Mouse (Mus musculus): ENCODE measurements around the gene Nr4a1.

Gene Nr4a1

DNA sequence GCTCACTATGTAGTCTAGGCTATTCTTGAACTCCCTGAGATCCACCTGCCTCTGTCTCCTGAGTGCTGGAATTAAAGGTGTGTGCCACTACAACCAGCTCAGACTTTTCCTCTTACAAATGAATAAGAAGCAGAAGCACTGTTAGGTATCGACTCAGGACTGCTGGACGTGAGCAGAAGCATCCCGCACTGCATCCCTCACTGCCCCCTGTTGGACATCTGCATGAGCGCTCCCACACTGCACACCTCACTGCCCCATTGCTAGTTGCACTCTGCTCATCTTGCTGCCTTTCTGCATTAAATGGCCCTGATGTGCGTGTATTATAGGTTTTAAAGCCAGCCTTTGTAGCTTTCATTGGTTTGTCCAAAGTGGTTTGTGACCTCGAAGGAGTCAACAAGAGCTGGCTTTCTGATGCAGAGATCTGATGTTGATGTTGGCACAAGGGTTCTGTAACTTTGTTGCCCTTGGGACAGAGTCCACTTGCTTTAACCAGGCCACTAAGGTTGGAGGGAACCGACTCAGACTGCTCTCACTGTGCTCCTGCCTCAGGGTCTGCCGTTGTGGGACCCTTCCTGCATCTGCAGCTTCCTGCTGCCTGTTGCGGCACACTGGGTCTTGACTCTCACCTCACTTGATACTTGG lies 32.2 kb downstream of the Nr4a1 start:
- DNase-seq (ENCODE audit: low spot score) = no peak

DNA sequence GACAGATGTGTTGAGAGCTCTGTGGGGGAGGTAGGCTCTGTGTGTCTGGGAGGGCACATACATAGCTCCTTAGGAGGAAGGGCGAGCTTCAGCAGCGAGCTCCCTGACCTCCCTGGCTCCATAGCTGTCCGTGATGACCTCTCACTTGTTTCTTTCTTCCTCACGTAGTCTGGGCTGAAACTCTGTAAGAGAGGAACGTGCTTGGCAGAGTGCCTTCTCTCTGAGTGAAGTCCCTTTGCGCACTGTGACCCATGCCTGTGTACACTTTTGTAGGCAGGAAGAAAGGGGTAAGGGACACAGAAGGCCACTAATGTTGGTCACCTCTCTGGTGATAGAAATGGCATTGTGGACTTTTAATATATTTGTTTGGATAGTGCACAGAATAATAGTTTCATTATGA lies 33.3 kb downstream of the Nr4a1 start:
- DNase-seq (ENCODE audit: low spot score) = no peak

DNA sequence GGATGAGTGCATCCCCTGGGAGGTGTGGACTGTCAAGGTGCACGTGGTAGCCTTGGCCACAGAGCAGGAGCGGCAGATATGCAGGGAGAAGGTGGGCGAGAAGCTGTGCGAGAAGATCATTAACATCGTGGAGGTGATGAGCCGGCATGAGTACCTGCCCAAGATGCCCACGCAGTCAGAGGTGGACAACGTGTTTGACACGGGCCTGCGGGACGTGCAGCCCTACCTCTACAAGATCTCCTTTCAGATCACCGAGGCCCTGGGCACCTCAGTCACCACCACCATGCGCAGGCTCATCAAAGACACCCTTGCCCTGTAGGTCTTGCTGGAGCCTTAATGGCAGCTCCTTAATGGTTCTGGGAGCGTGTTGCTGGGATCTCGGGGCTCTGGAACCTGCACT lies 36.3 kb downstream of the Nr4a1 start:
- no peak for DNase-seq (ENCODE audit: low spot score)

DNA sequence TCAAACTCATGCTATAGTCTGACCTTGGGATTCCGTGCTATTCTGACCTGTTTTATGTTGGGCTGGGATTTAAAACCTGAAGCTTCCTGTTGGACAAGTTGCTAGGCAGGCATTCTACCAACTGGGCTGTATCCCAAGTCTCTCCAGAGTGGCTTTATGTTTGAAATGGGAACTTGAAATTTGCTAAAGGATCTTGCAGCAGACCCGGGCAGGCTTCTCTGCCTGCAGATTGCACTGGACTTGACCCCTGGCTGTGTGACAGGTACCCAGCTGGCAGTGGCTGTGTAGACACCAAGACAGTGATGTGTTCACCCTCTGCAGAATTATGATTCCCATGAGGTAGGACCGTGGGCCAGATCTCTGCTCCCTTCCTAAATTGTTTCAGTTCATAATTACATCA lies 37.9 kb downstream of the Nr4a1 start:
- no peak for DNase-seq (ENCODE audit: low spot score)

DNA sequence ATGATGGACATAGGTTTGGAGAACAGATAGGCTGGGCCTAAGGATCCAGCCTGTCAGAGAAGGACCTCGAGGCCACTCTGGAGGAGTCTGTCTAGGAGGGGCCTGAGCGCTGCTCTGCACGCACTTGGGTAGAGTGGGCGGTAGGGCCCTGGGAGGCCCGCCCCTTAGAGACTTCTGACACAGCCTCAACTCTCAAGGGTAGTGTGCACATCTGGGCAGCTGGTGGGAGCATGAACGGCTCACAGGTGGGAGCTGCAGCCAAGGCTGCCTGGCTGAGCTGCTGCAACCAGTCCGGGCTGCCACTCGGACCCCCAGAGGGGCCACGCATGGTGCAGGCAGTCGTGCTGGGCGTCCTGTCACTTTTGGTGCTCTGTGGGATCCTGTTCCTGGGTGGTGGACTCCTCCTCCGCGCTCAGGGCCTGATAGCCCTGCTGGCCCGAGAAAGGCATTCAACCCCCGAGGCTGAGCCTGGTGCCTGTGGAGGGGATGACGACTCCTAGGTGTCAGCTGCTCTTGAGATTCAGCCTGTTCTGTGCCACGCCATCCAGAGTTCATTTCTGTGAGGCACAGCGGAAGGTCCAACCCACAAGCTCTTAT lies 39.1 kb downstream of the Nr4a1 start, which contains the start of gene 6030408B16Rik:
Gene 6030408B16Rik (plus strand): TSS at position 188 of the 597 bp plus-strand sequence.
- no peak for DNase-seq (ENCODE audit: low spot score)

DNA sequence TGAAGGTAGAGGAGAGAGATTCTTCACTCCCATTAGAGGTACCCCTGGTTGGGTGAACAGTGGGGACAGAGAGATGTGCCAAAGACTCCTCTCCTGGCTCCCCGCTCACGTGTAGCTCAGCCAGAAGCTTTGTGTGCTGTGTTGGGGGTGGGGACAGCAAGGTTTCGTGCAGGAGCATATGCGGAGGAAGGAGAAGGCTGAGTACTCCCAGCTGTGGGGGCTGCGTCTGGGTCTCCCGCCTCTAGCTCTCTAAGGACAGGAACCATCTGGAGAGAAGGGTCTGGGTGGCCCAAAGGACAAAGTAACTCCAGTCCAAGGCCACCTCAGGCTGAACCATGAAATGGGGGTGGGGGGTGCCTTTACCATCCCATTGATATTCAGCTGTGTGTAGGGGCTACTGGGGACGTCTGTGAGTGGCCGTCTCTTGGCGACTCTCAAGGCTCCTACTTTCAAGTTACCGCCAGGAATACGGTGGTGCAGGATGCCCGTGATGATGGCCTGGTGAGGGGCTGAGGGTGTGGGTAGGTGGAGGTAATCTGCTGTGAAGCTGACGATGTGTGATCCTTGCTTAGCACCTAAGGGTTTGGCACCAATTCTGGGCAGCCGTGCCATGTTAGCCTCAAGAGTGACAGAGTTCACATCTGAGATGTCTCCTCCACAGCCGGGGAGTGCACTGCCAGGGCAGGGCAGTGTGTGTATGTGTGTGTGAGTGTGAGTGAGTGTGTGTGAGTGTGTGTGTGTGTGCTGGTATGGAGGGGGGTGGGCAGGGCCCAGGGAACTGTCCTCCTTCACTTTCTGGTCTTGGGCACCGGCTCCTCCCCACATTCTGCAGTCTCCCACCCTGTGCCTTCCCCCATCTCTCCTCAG lies 40.2 kb downstream of the Nr4a1 start:
- no peak for DNase-seq (ENCODE audit: low spot score)

DNA sequence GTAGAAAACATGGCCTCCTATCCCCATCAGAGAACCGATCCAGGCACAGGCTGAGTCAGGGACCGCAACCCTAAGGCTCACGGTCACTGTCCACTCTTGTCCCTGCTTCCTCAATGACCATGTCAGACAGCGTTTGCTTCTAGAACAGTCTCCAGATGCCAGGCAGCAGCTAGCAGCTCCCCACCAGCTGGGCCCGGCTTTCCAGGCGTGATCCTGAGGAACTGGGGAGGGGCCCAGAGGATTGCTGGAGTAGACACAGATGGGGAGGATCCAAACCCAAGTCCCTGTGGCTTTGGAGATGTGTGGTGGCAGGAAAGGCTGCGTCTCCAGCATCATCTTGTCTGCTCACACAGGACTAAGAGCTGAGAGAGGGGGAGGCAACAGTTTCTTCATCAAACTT lies 41.0 kb downstream of the Nr4a1 start:
- no peak for DNase-seq (ENCODE audit: low spot score)

DNA sequence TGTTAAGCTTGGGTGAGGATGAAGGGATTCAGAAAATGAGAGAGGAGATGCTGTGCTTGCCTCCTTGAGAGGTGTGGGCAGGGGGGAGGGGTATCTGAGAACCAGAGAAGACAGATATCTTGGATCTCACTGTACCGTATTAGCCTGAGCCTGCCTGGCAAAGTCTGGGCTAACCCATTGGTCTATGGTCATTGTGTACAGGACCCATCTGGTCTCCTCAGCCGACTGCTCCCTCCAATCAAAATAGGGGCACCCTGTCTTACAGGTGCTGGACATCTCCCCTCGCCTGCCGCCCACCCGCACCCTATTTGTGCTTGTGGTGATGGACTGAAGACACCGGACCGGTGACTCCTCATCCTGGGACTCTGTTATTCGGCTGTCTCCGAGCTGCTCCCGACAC lies 41.5 kb downstream of the Nr4a1 start:
- no peak for DNase-seq (ENCODE audit: low spot score)

DNA sequence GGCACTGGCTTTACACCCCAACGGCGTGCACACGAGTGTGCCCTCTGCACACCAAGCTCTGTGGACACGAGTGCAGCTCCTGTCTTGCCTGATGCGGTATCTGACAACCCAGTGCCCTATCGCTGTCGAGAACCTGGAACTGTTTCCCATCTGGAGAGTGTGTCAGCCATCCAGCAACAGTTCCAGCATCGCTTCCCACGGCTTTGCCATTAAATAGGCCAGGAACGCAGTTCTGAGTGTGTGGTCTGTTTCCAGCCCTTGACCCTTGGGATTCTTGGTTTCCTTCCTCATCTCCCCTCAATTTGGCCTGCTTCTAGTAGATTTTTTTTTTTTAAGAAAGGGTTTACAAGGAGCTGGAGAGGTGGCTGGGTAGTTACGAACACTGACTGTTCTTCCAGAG lies 42.0 kb downstream of the Nr4a1 start:
- DNase-seq (ENCODE audit: low spot score) = no peak

DNA sequence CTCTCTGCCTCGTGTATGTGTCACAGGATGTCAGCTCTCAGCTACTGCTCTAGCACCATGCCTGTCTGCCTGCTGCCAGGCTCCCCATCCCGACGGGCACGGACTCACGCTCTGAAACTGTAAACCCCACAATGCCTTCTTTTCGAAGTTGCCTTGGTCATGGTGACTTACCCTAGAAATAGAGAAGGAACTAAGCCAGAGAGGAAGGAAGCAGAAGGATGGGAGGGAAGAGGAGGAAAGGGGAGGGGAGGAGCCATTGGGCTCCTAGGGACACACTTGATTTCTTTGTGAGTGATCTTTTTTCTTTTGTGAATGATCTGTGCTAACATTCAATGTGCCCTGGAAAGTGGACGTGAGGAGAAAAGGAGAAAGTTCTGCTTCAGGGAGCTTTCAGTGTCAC lies 43.9 kb downstream of the Nr4a1 start:
- no peak for DNase-seq (ENCODE audit: low spot score)

DNA sequence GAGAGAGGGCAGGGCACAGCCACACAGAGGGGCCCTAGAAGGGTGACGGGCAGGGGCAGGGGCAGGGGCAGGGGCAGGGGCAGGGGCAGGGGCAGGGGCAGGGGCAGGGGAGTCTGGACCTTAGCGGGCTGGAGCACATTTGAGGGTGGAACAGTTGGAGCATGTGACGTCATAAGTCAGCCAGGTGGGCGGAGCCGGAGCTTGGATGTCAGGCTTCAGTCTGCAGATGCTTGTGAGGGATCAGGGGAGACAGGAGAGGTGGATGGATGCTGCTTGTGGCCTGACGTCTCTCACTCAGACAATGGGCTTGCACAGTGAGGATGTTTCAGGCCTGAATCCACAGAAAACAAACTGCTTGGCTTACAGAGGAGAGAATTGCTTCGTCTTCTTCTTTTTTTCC lies 44.5 kb downstream of the Nr4a1 start:
- no peak for DNase-seq (ENCODE audit: low spot score)

DNA sequence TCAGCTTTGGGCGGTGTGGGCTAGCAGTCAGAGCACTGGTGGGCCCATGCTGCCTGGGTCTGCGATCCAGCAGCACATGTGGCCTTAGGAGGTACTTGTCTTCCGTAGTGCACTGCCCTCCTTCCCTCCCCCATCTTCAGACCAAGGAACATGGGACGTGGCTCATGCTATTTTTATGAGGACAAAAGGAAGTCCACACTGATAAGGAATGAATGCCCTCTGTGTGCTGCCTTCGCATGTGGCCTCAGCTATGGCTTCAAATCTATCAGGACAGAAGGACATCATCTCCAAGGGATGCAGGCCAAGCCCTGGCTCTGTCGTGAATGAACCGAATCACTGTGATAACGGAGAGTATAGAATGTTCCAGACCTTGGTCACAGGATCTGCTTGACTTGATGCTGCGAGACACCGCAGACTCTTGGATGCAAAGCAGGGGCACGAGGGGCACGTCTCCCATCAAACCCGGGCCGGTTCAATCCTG lies 45.5 kb downstream of the Nr4a1 start:
- DNase-seq (ENCODE audit: low spot score) = no peak

DNA sequence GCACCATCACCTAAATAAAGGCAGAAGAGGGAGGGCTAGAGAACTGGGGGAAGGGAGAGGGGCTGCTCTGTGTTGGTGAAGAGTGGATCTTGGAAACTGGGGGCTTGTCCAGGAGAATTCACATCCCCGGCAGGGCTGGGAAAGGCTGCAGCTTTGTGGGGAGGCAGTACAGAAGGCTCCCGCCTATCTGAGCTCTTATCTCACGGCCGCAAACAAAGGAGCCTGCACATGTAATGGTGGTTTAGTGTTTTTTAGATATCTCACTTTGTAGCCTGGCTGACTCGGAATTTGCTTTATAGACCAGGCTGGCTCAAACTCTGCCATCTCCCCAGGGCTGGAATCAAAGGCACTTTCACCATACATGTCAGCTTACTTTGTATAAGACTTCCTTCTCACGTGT lies 46.1 kb downstream of the Nr4a1 start:
- DNase-seq (ENCODE audit: low spot score) = no peak

DNA sequence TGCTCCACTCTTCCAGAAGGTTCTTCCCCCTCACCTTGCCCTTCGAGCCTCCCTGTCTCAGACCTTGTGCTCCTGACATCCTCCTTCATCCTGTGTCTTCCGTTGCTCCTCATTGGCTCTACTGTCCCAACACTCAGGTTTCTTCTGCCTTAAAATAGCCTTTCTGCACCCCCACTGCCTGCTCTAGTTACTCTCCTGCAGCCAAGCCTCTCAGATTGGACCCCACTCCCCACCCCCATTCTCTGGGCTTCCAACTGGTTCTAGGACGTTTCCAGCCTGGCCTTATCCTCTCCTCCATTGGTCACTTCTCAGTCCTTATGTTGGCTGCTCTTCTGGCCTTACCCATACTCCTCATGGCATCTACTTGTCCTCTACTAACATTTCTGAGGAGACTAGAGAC lies 48.1 kb downstream of the Nr4a1 start:
- DNase-seq (ENCODE audit: low spot score) = no peak

DNA sequence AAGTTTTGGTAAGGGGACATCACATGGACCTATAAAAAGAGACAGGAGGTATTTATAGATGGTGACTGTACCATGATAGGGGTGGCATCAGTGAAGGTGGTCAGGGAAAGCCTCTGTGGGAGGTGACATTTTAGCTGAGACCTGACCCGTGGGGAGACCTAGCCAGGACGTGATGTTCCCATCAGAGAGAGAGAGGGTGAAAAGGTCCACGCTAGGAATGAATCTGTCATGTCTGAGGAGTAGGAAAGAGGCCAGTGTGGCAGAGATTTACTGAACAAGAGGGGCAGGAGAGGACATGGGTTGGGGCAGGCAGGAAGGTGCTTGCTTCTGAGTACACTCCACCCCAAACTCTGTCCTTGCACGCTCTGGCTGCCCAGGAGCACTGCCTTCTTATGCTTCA lies 49.8 kb downstream of the Nr4a1 start:
- DNase-seq (ENCODE audit: low spot score) = no peak

DNA sequence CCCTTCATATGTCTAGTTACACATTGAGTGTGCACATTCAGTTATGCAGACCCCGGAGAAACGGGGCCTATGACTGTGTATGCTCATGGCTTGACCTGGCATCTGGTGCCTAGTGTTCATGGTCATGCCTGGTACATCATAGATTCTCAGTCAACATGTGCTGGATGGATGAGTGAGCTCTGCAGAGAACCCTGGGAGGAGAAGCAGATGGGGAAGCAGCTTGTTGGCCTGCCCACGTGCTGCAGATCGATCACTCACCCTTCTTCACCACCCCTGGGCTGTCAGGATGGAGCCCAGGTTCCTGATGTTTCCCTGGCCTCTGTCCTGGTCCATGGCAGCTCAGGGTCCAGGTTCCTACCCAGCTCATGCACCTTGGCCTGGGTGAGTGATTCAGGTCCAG lies 52.4 kb downstream of the Nr4a1 start:
- no peak for DNase-seq (ENCODE audit: low spot score)

DNA sequence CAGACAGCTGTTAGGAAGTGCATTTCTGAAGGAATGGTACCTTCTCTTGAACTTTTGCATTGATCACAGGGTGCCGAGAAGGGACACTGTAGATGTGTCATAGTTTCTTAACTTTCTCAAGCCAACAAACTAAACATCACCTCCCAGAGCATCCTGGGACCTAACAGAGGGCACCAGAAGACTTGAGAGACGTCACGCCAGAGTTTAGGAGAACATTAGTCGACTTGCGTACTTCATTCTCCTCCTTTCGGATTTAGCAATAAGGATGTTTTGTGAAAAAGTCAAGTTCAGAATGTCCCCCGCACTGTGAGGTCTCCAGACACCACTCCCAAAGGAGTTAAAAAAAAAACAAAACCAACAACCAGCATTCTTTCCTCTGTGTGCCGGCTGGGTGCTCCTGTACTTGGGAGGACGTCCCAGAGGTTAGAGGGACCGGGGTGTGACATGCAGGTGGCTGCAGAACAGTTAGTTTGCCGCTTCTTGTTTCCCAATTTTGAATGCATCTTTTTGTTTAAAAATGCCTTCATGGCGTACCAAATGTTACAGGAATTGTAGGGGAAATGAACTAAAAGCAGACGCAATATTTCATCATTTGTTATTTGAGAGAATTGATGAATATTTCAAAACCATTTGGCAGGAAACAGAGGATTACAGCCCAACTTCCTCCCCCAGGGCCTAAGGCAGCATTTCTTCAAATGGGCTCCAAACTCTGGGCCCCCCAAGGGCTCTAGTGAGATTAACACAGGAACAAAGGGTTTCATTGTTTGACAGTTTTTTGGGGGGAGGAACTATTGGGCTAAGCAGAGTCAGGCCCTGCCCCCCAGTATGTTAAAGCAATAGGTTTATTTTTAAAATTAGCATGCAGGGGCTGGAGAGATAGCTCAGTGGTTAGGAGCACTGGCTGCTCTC lies 54.6 kb downstream of the Nr4a1 start:
- DNase-seq (ENCODE audit: low spot score) = no peak

DNA sequence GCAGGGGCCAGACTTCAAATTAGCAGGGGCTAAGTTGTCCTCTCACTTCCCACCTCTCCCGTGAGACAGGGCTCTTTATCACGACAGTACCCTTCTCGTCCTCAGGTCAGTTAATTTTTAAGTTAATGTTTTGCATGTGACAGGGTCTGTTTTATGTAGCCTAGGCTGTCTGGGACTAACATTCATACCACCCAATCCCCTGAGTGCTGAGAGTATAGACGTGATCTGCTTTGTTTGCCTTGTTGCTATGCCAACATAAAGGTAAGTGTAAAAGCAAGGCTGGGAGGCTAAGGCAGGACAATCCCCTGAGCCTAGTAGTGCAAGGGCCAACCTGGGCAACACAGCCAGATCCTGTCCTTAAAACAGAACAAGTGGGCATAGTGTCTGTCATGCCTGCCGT lies 55.4 kb downstream of the Nr4a1 start:
- DNase-seq (ENCODE audit: low spot score) = no peak

DNA sequence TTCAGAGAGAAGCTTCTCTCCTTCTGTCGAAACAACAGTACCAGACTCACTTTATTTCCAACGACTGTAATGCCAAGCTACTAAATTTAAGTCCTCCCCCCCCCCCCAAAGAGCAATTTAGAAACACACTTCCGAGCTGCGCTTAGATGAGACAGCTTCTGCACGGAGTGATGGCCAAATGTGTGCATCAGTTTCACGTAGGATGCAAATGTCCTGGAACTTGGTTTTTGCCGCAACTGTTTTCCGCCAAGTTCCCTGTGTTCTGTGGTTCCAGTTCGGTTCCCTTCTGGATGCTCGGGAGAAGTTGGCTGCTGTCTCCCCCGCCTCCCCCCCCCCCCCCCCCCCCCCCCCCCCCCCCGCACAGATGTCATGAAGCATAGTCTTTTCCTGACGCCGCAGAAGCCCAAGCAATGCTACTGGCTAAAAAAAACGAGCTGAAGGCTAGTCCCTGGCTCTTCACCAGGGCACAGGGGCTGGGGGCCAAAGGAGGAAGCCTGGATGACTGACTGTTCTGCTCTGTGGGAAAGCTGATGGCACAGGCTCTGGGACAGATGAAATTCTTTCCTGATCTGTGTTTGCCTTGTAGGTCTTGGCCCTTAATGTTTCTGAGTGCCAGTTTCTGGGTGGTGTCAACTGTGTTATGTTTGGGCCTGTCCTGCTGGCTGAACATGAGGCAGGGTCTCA lies 57.2 kb downstream of the Nr4a1 start:
- DNase-seq (ENCODE audit: low spot score) = no peak

DNA sequence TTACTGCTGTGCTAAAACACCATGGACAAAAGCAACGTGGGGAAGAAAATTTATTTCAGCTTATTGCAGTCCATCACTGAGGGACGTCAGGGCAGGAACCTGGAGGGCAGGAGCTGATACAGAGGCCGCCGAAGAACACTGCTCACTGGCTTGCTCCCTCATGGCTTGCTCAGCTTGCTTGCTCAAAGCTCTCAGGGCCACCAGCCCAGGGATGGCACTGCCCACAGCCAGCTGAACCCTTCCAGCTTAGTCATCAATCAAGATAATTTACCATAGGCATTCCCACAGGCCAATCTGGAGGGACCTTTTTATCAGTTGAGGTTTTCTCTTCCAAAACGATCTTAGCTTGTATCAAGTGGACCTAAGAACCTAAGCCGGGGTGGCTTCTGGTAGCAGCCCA lies 57.9 kb downstream of the Nr4a1 start:
- DNase-seq (ENCODE audit: low spot score) = no peak

DNA sequence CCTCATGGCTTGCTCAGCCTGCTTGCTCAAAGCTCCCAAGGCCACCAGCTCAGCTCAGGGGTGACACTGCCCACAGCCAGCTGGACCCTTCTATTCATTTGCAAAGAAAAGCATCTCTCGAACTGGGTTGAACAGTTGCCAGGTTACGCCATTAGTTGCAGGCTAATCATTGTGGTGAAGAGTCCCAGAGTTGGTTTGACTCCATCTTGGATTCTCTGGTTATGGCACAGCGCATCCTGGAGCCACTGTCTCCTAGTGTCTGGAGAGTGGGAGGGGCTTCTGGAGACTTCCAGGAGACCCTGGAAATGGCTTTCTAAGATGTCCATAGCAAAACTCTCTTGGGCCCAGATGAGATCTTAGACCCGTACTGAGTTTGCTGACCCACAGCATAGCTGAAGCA lies 61.3 kb downstream of the Nr4a1 start:
- DNase-seq (ENCODE audit: low spot score) = no peak

DNA sequence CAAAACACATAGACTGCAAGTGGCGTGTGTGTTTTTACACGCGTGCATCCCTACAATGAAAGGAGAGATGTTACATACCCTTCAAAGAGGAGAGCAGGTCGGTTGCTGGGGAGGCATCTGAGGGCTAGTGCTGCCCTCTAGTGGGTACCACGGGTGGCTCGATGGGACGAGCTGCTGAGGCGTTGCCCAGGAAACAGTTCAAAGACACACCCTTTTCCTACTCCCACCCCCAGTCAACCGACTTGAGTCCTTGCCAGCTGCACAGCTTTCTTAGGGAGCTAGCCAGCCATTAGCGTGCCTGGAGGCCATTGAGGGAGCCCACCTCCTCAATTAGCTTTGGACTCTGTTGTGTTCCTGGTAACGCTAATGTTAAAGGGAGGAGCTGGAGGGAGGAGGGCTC lies 61.8 kb downstream of the Nr4a1 start:
- DNase-seq (ENCODE audit: low spot score) = peak; percentile 39

Measured in urinary bladder, postnatal 10 days (tissue).